Mouse (Mus musculus) heart, postnatal 0 days (tissue): ENCODE measurements around the gene Srsf1.
A peak's percentile ranks its signal among the peaks of the same experiment; 100 is the strongest.

ENCODE experiments used
- CTCF ChIP-seq: IDR thresholded peaks from 2 replicates; pipeline ENCODE4 v1.5.1; 2016; ENCODE audit warnings: antibody characterized with exemption, control low read depth, low read depth
- EP300 ChIP-seq: IDR thresholded peaks from 2 replicates; pipeline ENCODE4 v1.6.1; 2016; ENCODE audit warnings: antibody characterized with exemption, low read depth

GRCm38 (mm10) chr11:88068411-88069245, 21.5 kb downstream of the Srsf1 start:
- TF ChIP-seq EP300 (0 out of 2 replicates have a peak, but pooled peaks have one; percentile 64), CTCF (no peak)
